Mouse (Mus musculus): ENCODE results near the gene Mgst3. TPM values are rescaled to one million over a fixed set of nuclear protein-coding genes. Genes with fewer than 3 reads are reported as not detected.

The Mgst3 gene
- polyA plus RNA-seq, 1 experiment from 2014 or later: 49.5 TPM

GRCm38 (mm10) chr1:167339177-167339781 is 54.4 kb downstream of the Mgst3 start:
- Histone ChIP-seq H3K9me3 (replicated peaks; ENCODE audit: control insufficient read depth, low read length) (no peaks in the 10 kb centered on the region), H3K27me3 (ENCODE audit: control insufficient read depth, insufficient read depth, low read length) (peaks cover 3% of the 10 kb centered on the region; the same call in 1 of the 2 replicates), H3K9ac (replicated peaks; ENCODE audit: low read length) (no peak overlapping the region), H3K36me3 (replicated peaks; ENCODE audit: control insufficient read depth, insufficient read depth, low read depth, low read length) (no peaks in the 10 kb centered on the region), H3K27ac (replicated peaks; ENCODE audit: low read depth, low read length) (no peak overlapping the region), H3K4me1 (ENCODE audit: control insufficient read depth, insufficient read depth, low read length) (no peaks in the 10 kb centered on the region), H3K4me2 (ENCODE audit: low read depth, low read length) (no peak overlapping the region), H3K4me3 (ENCODE audit: low read depth, low read length) (no peak overlapping the region)
- 71% methylated on average over 8 of the region's 9 CpGs for WGBS
- DNase-seq (ENCODE audit: low spot score): no peak
- no peak for ATAC-seq (replicated peaks; ENCODE audit: insufficient number of reproducible peaks, low FRiP score, low TSS enrichment, low read depth)

GRCm38 (mm10) chr1:167337463-167338095 is 56.1 kb downstream of the Mgst3 start:
- Histone ChIP-seq H3K4me3 (ENCODE audit: low read depth, low read length) (no peak overlapping the region), H3K36me3 (replicated peaks; ENCODE audit: control insufficient read depth, insufficient read depth, low read depth, low read length) (no peaks in the 10 kb centered on the region), H3K9ac (replicated peaks; ENCODE audit: low read length) (no peak overlapping the region), H3K4me2 (ENCODE audit: low read depth, low read length) (no peak overlapping the region), H3K27ac (replicated peaks; ENCODE audit: low read depth, low read length) (no peak overlapping the region), H3K9me3 (replicated peaks; ENCODE audit: control insufficient read depth, low read length) (no peaks in the 10 kb centered on the region), H3K4me1 (ENCODE audit: control insufficient read depth, insufficient read depth, low read length) (no peaks in the 10 kb centered on the region), H3K27me3 (ENCODE audit: control insufficient read depth, insufficient read depth, low read length) (peaks cover 3% of the 10 kb centered on the region; the same call in 1 of the 2 replicates)
- peak; percentile 92 for DNase-seq (ENCODE audit: low spot score)
- WGBS: 13% methylated on average over 12 of the region's 12 CpGs
- ATAC-seq (replicated peaks; ENCODE audit: insufficient number of reproducible peaks, low FRiP score, low TSS enrichment, low read depth): no peak

GRCm38 (mm10) chr1:167336398-167336797 is 57.2 kb downstream of the Mgst3 start:
- DNase-seq (ENCODE audit: low spot score) (no peak), ATAC-seq (replicated peaks; ENCODE audit: insufficient number of reproducible peaks, low FRiP score, low TSS enrichment, low read depth) (no peak)
- peaks cover 3% of the 10 kb centered on the region; the same call in 1 of the 2 replicates for H3K27me3 ChIP-seq (ENCODE audit: control insufficient read depth, insufficient read depth, low read length)
- no peak overlapping the region for H3K4me3 ChIP-seq (ENCODE audit: low read depth, low read length)
- WGBS: 91% methylated on average over 3 of the region's 3 CpGs
- no peaks in the 10 kb centered on the region for H3K4me1 ChIP-seq (ENCODE audit: control insufficient read depth, insufficient read depth, low read length)
- no peak overlapping the region for H3K27ac ChIP-seq (replicated peaks; ENCODE audit: low read depth, low read length)
- H3K4me2 ChIP-seq (ENCODE audit: low read depth, low read length): no peak overlapping the region
- H3K9ac ChIP-seq (replicated peaks; ENCODE audit: low read length): no peak overlapping the region
- no peaks in the 10 kb centered on the region for H3K36me3 ChIP-seq (replicated peaks; ENCODE audit: control insufficient read depth, insufficient read depth, low read depth, low read length)
- no peaks in the 10 kb centered on the region for H3K9me3 ChIP-seq (replicated peaks; ENCODE audit: control insufficient read depth, low read length)

- no peak for DNase-seq (ENCODE audit: low spot score)
- H3K9me3 ChIP-seq (replicated peaks; ENCODE audit: control insufficient read depth, low read length): no peaks in the 10 kb centered on the region
- H3K4me1 ChIP-seq (ENCODE audit: control insufficient read depth, insufficient read depth, low read length): no peaks in the 10 kb centered on the region
- no peaks in the 10 kb centered on the region for H3K27me3 ChIP-seq (ENCODE audit: control insufficient read depth, insufficient read depth, low read length)
- no peak overlapping the region for H3K27ac ChIP-seq (replicated peaks; ENCODE audit: low read depth, low read length)
- no peak overlapping the region for H3K9ac ChIP-seq (replicated peaks; ENCODE audit: low read length)
- H3K36me3 ChIP-seq (replicated peaks; ENCODE audit: control insufficient read depth, insufficient read depth, low read depth, low read length): peaks cover 3% of the 10 kb centered on the region
- no peak overlapping the region for H3K4me2 ChIP-seq (ENCODE audit: low read depth, low read length)
- no peak overlapping the region for H3K4me3 ChIP-seq (ENCODE audit: low read depth, low read length)
- ATAC-seq (replicated peaks; ENCODE audit: insufficient number of reproducible peaks, low FRiP score, low TSS enrichment, low read depth): no peak
- WGBS: 90% methylated on average over 8 of the region's 8 CpGs
These were observed 62.5 kb downstream of the Mgst3 start for GRCm38 (mm10) chr1:167331106-167331505.

GRCm38 (mm10) chr1:167328776-167329175 is 64.9 kb downstream of the Mgst3 start:
- H3K27ac ChIP-seq (replicated peaks; ENCODE audit: low read depth, low read length): no peak overlapping the region
- H3K27me3 ChIP-seq (ENCODE audit: control insufficient read depth, insufficient read depth, low read length): no peaks in the 10 kb centered on the region
- H3K4me3 ChIP-seq (ENCODE audit: low read depth, low read length): no peak overlapping the region
- H3K9ac ChIP-seq (replicated peaks; ENCODE audit: low read length): no peak overlapping the region
- ATAC-seq (replicated peaks; ENCODE audit: insufficient number of reproducible peaks, low FRiP score, low TSS enrichment, low read depth): no peak
- DNase-seq (ENCODE audit: low spot score): no peak
- H3K9me3 ChIP-seq (replicated peaks; ENCODE audit: control insufficient read depth, low read length): no peaks in the 10 kb centered on the region
- H3K4me2 ChIP-seq (ENCODE audit: low read depth, low read length): no peak overlapping the region
- peaks cover 3% of the 10 kb centered on the region for H3K36me3 ChIP-seq (replicated peaks; ENCODE audit: control insufficient read depth, insufficient read depth, low read depth, low read length)
- 93% methylated on average over 6 of the region's 6 CpGs for WGBS
- H3K4me1 ChIP-seq (ENCODE audit: control insufficient read depth, insufficient read depth, low read length): no peaks in the 10 kb centered on the region

Small RNA genes within 50 kb of the gene (microRNA-seq; reads per million reads assigned to microRNA genes)
- gene Gm25911 (ENCODE audit: borderline number of aligned reads): 13.2 reads per million, percentile 16 among the genes with 10 or more reads in this experiment

Other genes with a start within 250 kb of the Mgst3 start
- gene Uck2, start 108.5 kb downstream of the Mgst3 start, polyA plus RNA-seq (2014; fragmentation: Nextera tagmentation; extraction: Ambion mirVana): 108 and 120 TPM in 2 replicates
- 84.8 and 91.8 TPM in 2 replicates for gene Tmco1, start 85.5 kb downstream of the Mgst3 start, polyA plus RNA-seq (2014; fragmentation: Nextera tagmentation; extraction: Ambion mirVana)
- 46.3 and 46.7 TPM in 2 replicates for gene Aldh9a1, start 43.9 kb downstream of the Mgst3 start, polyA plus RNA-seq (2014; fragmentation: Nextera tagmentation; extraction: Ambion mirVana)
- gene Lrrc52, start 72.9 kb upstream of the Mgst3 start, polyA plus RNA-seq (2014; fragmentation: Nextera tagmentation; extraction: Ambion mirVana): 0.25 TPM in 1 of 2 replicates, not detected in the other
- gene Rxrg, start 204.5 kb upstream of the Mgst3 start, polyA plus RNA-seq (2014; fragmentation: Nextera tagmentation; extraction: Ambion mirVana): 5.7 and 6.9 TPM in 2 replicates

Data from embryonic facial prominence, embryonic 11.5 days (tissue).